Mouse (Mus musculus): Measurements from ENCODE around the gene Slc2a10. TPM values are rescaled to one million over a fixed set of nuclear protein-coding genes. Genes with fewer than 3 reads are reported as not detected.
"Not testable (repeated sequence)": the region's sequence is repeated elsewhere in the genome, so short reads cannot be mapped to it uniquely, and the experiment has no call there.

Slc2a10 gene
- total RNA-seq, 1 experiment from 2014 or later, result not detected

DNA sequence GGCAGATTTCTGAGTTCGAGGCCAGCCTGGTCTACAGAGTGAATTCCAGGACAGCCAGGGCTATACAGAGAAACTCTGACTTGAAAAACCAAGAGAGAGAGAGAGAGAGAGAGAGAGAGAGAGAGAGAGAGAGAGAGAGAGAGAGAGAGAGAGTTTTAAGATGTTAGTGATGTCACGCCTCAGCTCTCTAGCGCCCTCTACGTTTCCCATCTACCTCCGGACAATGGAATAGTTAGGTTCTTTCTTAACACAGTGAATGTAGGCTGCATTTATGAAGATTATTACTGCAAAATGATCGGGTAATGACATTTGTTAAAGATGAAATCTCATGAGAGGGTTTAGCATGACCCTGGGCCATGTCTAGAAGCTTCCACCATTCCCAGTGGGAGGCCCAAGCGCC lies 46.8 kb downstream of the Slc2a10 start:
- ATAC-seq (ENCODE audit: extremely low read depth, insufficient number of reproducible peaks, low FRiP score, poor library complexity, severe bottlenecking), result not testable (repeated sequence)

DNA sequence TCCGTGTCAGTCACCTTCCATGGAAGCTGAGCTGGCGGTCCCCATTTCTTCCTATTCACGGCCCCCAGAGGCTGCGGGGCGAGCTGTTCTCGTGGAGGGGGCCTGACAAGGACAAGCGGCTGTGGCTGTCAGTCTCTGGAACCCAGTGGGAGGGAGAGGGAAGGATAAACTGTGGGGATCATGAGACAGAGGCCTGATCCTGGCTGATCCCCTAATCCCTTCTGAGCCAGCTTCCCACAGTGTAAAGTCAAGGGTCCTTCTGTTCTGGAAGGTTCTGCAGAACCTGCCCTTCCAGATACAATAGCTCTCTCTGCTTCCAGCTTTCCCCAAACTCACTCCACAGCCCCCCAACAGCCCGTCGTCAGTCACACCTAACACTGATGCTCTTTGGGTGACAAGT lies 50.5 kb downstream of the Slc2a10 start:
- no peak for ATAC-seq (ENCODE audit: extremely low read depth, insufficient number of reproducible peaks, low FRiP score, poor library complexity, severe bottlenecking)

DNA sequence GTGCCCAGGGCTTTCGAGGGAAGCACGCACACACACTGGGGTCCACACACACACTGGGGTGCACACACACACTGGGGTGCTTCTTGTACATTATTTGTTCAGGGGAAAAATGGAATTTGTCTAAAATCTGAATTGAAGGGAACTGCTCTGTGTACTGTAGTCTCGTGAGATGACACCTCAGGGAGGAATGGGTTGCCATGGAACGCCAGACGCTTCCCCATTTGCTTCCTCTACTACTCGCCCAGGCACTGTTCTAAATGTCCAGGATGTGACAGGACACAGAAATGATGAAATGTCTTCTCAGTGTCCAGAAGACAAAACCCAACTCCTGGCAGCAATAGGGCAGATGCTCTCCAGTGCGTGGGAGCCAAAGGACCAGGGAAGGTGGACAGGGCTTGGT lies 53.7 kb downstream of the Slc2a10 start:
- ATAC-seq (ENCODE audit: extremely low read depth, insufficient number of reproducible peaks, low FRiP score, poor library complexity, severe bottlenecking), result no peak

DNA sequence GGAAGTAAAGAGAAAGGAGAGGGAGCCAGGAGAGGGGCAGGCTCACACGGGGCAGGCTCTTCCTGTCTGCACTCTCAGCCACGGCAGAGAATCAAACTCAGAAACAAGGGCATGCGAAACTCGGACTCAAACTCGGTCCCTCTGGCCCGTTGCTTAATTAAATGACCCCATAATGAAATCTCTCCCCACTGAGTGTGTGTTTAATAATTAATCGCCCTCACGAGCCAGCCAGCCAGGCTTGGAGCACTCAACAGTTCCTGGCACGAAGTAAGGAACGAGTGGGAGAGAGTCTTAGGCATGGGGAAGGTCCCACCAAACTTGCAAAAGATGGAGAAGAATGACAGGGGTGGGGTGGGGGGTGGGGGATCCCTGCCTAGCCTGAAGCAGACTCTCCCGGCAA lies 55.3 kb downstream of the Slc2a10 start:
- ATAC-seq (ENCODE audit: extremely low read depth, insufficient number of reproducible peaks, low FRiP score, poor library complexity, severe bottlenecking), result no peak

DNA sequence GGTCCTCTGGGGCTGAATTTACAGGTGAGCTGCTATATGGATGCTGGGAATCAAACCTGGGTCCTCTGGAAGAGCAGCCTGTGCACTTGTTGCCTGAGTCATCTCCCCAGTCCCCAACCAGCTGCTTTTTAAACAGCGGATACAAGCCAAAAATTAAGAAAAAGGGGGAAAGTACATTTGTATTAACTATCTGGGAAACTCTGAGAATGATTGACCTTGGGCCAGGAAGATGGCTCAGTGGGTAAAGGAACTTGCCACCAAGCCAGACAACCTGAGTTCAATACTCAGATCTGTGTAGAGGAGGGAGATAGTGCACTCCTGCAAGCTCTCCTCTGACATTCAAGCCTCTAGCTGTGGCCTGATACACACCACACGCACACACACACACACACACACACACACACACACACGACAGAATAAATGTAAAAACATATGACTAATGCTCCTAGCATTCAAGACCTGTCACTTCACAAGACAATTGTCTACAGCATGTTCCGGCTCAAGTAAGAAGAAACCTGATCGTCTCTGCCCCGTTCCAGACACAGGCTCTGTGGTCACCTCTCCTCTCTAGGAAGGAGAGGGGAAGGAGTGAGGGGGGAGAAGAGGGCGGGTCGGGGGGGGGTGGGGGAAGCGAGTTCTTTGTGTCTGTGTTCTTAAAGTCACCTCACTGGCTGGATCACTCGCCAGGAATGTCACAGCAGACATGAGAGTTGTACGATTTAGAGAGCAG lies 56.1 kb downstream of the Slc2a10 start:
- ATAC-seq (ENCODE audit: extremely low read depth, insufficient number of reproducible peaks, low FRiP score, poor library complexity, severe bottlenecking), result no peak

DNA sequence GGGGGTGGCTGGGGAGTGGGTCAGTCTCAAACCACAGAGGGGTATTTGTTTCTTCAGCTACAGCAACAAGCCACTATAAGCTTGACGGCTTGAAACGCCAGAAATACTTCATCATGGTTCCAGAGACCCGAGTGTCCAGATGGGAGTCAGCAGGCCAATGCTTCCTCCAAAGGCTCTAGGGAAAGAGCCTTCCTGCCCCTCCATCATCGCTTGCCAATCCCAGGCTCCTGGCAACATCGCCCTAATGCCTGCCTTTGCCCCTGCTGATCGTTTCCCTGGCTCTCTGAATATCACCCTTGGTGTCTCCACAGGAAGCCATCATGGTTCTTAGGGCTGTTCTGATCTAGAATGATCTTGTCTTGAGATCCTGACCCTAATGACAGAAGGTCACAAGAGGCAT lies 58.3 kb downstream of the Slc2a10 start:
- no peak for ATAC-seq (ENCODE audit: extremely low read depth, insufficient number of reproducible peaks, low FRiP score, poor library complexity, severe bottlenecking)

- no peak for ATAC-seq (ENCODE audit: extremely low read depth, insufficient number of reproducible peaks, low FRiP score, poor library complexity, severe bottlenecking)
Measured at GRCm38 (mm10) chr2:165563298-165564058, 59.9 kb downstream of the Slc2a10 start.

DNA sequence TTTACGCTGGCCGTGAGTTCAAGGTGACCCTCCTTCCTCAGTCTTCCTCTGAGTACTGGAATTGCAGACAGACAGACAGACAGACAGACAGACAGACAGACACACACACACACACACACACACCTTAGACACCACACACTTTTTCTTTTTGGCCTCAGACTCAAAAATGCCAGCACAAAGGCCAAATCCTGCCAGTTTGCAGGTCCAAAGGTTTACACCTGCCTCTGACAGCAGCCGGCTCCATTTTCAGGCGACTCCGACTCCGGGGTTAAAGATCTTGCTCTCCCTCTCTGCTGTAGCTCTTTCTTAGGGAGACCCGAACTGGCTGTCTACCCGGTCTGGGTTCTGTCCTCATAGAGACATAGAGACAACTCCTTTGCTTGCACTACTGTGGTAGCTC lies 60.5 kb downstream of the Slc2a10 start:
- no peak for ATAC-seq (ENCODE audit: extremely low read depth, insufficient number of reproducible peaks, low FRiP score, poor library complexity, severe bottlenecking)

DNA sequence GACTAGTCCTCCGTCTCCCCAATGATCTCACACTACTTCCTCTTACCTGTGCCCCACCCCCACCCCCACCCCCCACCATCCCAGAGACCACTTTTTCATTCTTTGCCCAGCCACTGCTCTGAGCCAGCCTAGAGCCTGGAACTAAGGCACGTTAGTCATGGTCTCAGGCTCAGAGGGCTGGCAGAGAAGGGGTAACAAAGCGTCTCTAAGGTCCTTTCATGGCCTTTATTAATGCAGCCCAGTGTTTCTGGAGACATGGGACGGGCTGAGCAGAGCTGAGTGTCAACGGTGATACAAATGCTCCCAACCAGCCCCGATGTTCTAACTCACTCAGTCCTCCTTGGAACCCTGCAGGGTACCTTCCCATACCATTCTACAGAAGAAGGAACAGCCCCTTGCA lies 61.0 kb downstream of the Slc2a10 start:
- no peak for ATAC-seq (ENCODE audit: extremely low read depth, insufficient number of reproducible peaks, low FRiP score, poor library complexity, severe bottlenecking)

DNA sequence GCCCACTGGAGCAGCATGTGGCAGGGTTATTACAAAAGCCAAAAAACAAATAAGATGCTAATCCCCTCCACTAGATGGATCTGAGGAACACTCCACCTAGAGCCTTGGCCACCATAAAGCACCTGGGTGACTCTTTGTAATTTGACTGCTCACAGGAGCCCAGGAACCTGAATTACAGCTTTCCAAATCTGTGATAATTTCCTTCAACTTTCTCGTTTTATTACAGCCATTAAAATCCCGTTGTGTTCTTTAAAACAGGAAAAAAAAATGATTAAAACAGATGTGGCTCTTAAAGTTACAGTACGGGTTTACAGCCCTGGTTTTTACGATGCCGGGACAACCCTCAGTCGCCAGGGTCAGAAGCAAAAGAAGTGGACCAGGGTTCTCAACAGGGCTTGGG lies 63.3 kb downstream of the Slc2a10 start:
- ATAC-seq (ENCODE audit: extremely low read depth, insufficient number of reproducible peaks, low FRiP score, poor library complexity, severe bottlenecking), result no peak

DNA sequence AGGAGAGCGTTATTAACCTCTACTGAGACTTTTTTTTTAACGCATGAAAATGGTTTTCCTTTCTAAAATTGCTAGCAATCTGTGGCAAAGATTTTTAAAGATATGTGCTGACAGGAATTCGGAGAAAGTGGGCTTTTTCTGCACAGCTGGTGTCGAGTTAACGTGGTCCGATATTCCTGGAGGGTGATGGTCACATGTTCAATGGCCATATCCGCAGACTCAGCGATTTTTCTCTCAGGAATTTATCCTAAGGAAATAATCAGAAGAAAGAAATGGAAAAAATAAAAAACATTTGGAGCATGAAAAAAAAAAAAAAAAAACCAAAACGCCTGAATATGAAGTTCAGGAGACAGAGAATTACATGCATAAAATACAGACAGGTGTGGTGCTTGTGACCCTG lies 64.2 kb downstream of the Slc2a10 start:
- ATAC-seq (ENCODE audit: extremely low read depth, insufficient number of reproducible peaks, low FRiP score, poor library complexity, severe bottlenecking), result no peak

DNA sequence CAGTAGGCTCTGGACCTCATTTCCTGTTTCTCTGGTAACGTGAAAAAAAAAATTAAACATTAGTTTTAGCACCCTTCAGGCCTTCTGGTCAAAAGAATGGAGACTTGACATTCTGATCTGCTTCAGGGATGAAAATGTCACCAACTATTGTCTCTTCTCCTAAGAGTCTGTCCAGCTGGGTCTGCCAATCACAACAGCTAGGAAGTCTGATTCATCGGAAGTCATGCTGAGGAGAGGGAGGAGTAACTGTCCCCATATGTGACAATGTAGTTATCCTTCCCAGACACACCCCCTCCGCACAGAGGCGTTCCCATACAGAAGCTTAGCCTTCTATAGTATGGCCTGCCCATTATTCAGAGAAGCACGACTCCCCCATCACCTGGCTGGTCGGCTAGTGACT lies 65.3 kb downstream of the Slc2a10 start:
- ATAC-seq (ENCODE audit: extremely low read depth, insufficient number of reproducible peaks, low FRiP score, poor library complexity, severe bottlenecking), result no peak

Other genes starting within 250 kb of the Slc2a10 start
- gene Slc35c2, start 215.9 kb upstream of the Slc2a10 start, total RNA-seq (2017), result 38.2 and 45.3 TPM in 2 replicates
- gene Elmo2, start 177.3 kb upstream of the Slc2a10 start, total RNA-seq (2017), result 23.8 and 26.0 TPM in 2 replicates
- gene Zfp663, start 135.1 kb upstream of the Slc2a10 start, total RNA-seq (2017), result not detected in 2 replicates
- gene Zfp334, start 115.5 kb upstream of the Slc2a10 start, total RNA-seq (2017), result not detected in 2 replicates
- not detected in 2 replicates for gene Ocstamp, start 103.4 kb upstream of the Slc2a10 start, total RNA-seq (2017)
- not detected in 2 replicates for gene Slc13a3, start 30.6 kb upstream of the Slc2a10 start, total RNA-seq (2017)
- 8.6 and 10.4 TPM in 2 replicates for gene Trp53rka, start 10.5 kb upstream of the Slc2a10 start, total RNA-seq (2017)
- gene Eya2, start 91.2 kb downstream of the Slc2a10 start, total RNA-seq (2017), result 1.7 and 5.0 TPM in 2 replicates